Mouse (Mus musculus): ENCODE results near the gene Adap1.

The Adap1 gene

GRCm38 (mm10) chr5:139243384-139243783, 82.0 kb downstream of the Adap1 start:
- no peak for DNase-seq

- no peak for DNase-seq
These were observed 84.2 kb downstream of the Adap1 start for GRCm38 (mm10) chr5:139241022-139241761.

- no peak for DNase-seq
These were observed 88.0 kb downstream of the Adap1 start for GRCm38 (mm10) chr5:139237436-139237835.

GRCm38 (mm10) chr5:139234423-139234822, 91.0 kb downstream of the Adap1 start:
- no peak for DNase-seq

GRCm38 (mm10) chr5:139232083-139232482, 93.3 kb downstream of the Adap1 start:
- DNase-seq = no peak

GRCm38 (mm10) chr5:139229716-139230115, 95.7 kb downstream of the Adap1 start:
- no peak for DNase-seq

- DNase-seq = no peak
These were observed 97.1 kb downstream of the Adap1 start for GRCm38 (mm10) chr5:139228318-139228717.

GRCm38 (mm10) chr5:139227645-139228044, 97.8 kb downstream of the Adap1 start:
- DNase-seq = no peak

- no peak for DNase-seq
These were observed 98.2 kb downstream of the Adap1 start for GRCm38 (mm10) chr5:139227236-139227635.

- no peak for DNase-seq
These were observed 102.1 kb downstream of the Adap1 start for GRCm38 (mm10) chr5:139223331-139223730.
